Mouse (Mus musculus) E14TG2a.4 (cell line): Measurements from ENCODE around the gene Nup93.

Experiments used
- CTCF ChIP-seq: conservative IDR thresholded peaks from 2 replicates; pipeline ENCODE4 v1.5.1; 2014; ENCODE audit warnings: low read length
- NANOG ChIP-seq: IDR thresholded peaks from 2 replicates; pipeline ENCODE4 v1.6.1; 2014; ENCODE audit warnings: borderline replicate concordance, low read length, mixed read lengths

DNA sequence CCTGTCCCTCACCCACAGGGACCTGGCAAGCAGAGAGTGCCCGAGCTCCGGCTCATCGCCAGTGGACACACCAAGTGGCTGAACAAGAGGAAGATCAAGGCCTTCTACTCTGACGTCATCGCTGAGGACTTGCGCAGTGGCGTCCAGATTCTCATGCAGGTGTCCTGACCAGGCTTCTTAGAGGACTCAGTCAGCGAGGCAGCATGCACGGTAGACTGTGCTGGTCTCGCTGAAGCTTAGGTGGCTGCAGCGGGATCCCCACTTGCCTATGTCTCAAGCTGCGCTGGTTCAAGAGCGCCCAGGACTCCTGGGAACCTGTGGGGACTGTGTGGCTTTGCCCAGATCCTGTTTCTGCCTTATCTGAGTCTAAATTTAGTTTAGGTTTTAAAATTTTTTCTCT, 131.9 kb downstream of the Nup93 start:
- TF ChIP-seq CTCF, result no peak
- TF ChIP-seq NANOG, result no peak
